In the genomic region with DNA sequence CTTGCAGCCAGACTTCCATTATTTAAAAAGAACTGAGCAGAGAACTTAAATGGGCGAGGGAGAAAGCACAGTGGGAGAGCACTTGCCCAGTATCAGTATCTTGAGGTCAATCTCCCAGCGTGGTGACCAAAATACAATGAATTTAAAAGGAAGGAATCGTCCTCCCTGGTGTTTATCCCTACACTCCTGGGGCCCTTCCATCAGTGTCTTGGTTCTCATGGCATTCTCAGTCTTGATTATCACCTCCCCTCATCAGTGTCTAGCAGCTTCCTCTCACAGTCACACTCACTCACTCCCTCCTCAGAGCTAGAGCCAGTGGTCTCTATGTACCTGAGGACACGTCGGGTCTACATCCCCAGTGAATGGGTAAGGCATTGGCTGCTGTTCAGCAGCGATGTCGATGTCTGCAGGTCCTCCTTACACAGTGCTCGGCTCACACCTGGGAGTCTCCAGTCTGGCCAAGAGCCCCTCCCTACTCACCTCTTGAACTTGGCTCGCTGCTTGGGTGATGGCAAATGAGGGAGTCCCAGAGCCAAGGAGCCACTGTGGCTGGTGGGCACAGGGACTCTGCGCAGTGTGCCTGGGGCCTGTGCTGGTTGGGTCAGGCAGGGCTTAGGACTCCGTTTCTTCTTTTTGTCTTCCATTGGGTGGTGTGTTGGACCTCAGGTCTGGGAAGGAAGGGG, we compare ENCODE assay signal across 9 mouse cellular contexts. TPM values are rescaled to one million over a fixed set of nuclear protein-coding genes. Genes with fewer than 3 reads are reported as not detected.
DNase-seq lines count a peak whose midpoint lies in the region; ATAC-seq and TF ChIP-seq lines count a peak whose summit lies in the region.
"Had no signal": no experiment of that assay in that cellular context is flagged by ENCODE, and none has a peak within 500 bp of the region (broad histone marks: within the 10 kb centered on the region; RNA-seq: fewer than 3 reads in every experiment).

No protein-coding gene starts in this region.

- no peak for TF ChIP-seq POLR2A in spleen, adult 2 months (IDR thresholded peaks at IDR 0.05; ENCODE audit: low read depth, low read length)
- no peak for TF ChIP-seq POLR2A in limb, embryonic 14.5 days (IDR thresholded peaks at IDR 0.05; ENCODE audit: borderline replicate concordance, extremely low read depth, insufficient read depth, insufficient read length)

- TF ChIP-seq EP300 in stomach, postnatal 0 days (optimal IDR thresholded peaks at IDR 0.05) = no peak

- no peak for TF ChIP-seq CTCF in spleen, adult 2 months (IDR thresholded peaks at IDR 0.05; ENCODE audit: extremely low read depth, insufficient read depth, insufficient read length, insufficient replicate concordance)
- no peak for TF ChIP-seq CTCF in stomach, postnatal 0 days (IDR thresholded peaks at IDR 0.05; ENCODE audit: low read depth)

- H3K4me1 ChIP-seq in erythroblast, embryonic 14.5 days (ENCODE audit: control insufficient read depth) = peaks cover 87% of the 10 kb centered on the region
- peaks cover 12% of the 10 kb centered on the region; the same call in 1 of the 2 replicates for H3K4me1 ChIP-seq in spleen, adult 2 months (ENCODE audit: control insufficient read depth, insufficient read depth, insufficient read length)
- H3K4me1 ChIP-seq in limb, embryonic 14.5 days (ENCODE audit: control insufficient read depth, insufficient read depth, low read length) = peaks cover 26% of the 10 kb centered on the region
- peaks cover 10% of the 10 kb centered on the region; the same call in 1 of the 2 replicates for H3K4me1 ChIP-seq in stomach, postnatal 0 days (replicated peaks; ENCODE audit: control insufficient read depth, insufficient read depth)

- H3K27ac ChIP-seq in spleen, adult 2 months (ENCODE audit: insufficient read depth, low read length) = peak overlapping the region; percentile 20
- H3K27ac ChIP-seq in limb, embryonic 14.5 days (replicated peaks; ENCODE audit: low read depth, low read length) = no peak overlapping the region
- 0 out of 2 replicates have a peak overlapping the region, but pooled peaks have one; percentile 2 for H3K27ac ChIP-seq in stomach, postnatal 0 days (replicated peaks)

- H3K4me2 ChIP-seq in limb, embryonic 14.5 days (replicated peaks; ENCODE audit: low read depth, low read length, severe bottlenecking) = peak overlapping the region; percentile 88; the same call in 1 of the 2 replicates
- peak overlapping the region; percentile 81 for H3K4me2 ChIP-seq in stomach, postnatal 0 days (replicated peaks; ENCODE audit: low read depth)

- peaks cover 30% of the 10 kb centered on the region for H3K36me3 ChIP-seq in erythroblast, embryonic 14.5 days (ENCODE audit: control insufficient read depth)
- no peaks in the 10 kb centered on the region; the same call in 1 of the 2 replicates for H3K36me3 ChIP-seq in spleen, adult 2 months (ENCODE audit: control insufficient read depth, insufficient read depth, low read length)
- peaks cover 13% of the 10 kb centered on the region for H3K36me3 ChIP-seq in limb, embryonic 14.5 days (ENCODE audit: control insufficient read depth, insufficient read depth, low read length)
- H3K36me3 ChIP-seq in stomach, postnatal 0 days (ENCODE audit: control insufficient read depth, insufficient read depth, low read length) = peaks cover 4% of the 10 kb centered on the region; the same call in 1 of the 2 replicates

- H3K27me3 ChIP-seq in erythroblast, embryonic 14.5 days (ENCODE audit: control insufficient read depth) = no peaks in the 10 kb centered on the region
- no peaks in the 10 kb centered on the region for H3K27me3 ChIP-seq in spleen, adult 2 months (ENCODE audit: control insufficient read depth, insufficient read depth, low read length)
- H3K27me3 ChIP-seq in limb, embryonic 14.5 days (ENCODE audit: control insufficient read depth, insufficient read depth, low read length) = no peaks in the 10 kb centered on the region
- no peaks in the 10 kb centered on the region for H3K27me3 ChIP-seq in stomach, postnatal 0 days (ENCODE audit: control insufficient read depth, insufficient read depth, low read length)

- WGBS in spleen, adult 2 months = 88% methylated on average over 11 of the region's 11 CpGs
- 80% methylated on average over 11 of the region's 11 CpGs for WGBS in limb, embryonic 14.5 days
- 76% methylated on average over 11 of the region's 11 CpGs for WGBS in stomach, postnatal 0 days

- DNase-seq in spleen, adult 2 months (ENCODE audit: low read depth in 1 of 2, low spot score in 2 of 2) = no peak
- DNase-seq in spleen, adult 12 weeks (ENCODE audit: low spot score) = no peak
- DNase-seq in limb, embryonic 14.5 days (ENCODE audit: low spot score) = no peak
- DNase-seq in stomach, postnatal 0 days (ENCODE audit: low spot score) = no peak
- no peak for DNase-seq in thymus, postnatal 10 days (ENCODE audit: low spot score in 2 of 2)
- no peak for DNase-seq in adrenal gland, postnatal 4 days (ENCODE audit: low spot score in 2 of 2)
- DNase-seq: B cell, adult 2 months had no signal

- peak overlapping the region; percentile 69 for H3K4me3 ChIP-seq in erythroblast, embryonic 14.5 days (replicated peaks)
- H3K4me3 ChIP-seq in spleen, adult 2 months (ENCODE audit: extremely low read depth, insufficient read depth, insufficient read length) = peak overlapping the region; percentile 85; the same call in 1 of the 2 replicates
- no peak overlapping the region for H3K4me3 ChIP-seq in limb, embryonic 14.5 days (replicated peaks; ENCODE audit: low read length)
- H3K4me3 ChIP-seq in stomach, postnatal 0 days (ENCODE audit: low read depth, low read length) = no peak overlapping the region

- H3K9me3 ChIP-seq in erythroblast, embryonic 14.5 days (ENCODE audit: control insufficient read depth, low read length) = no peaks in the 10 kb centered on the region
- H3K9me3 ChIP-seq in limb, embryonic 14.5 days (ENCODE audit: control insufficient read depth, low read length) = no peaks in the 10 kb centered on the region
- H3K9me3 ChIP-seq in stomach, postnatal 0 days (ENCODE audit: control insufficient read depth, low read length) = no peaks in the 10 kb centered on the region

- no peak for ATAC-seq in erythroblast, adult 5-6 weeks (replicated peaks; ENCODE audit: low FRiP score, poor library complexity, severe bottlenecking)
- ATAC-seq in limb, embryonic 14.5 days (ENCODE audit: low FRiP score, low read depth) = no peak
- ATAC-seq in stomach, postnatal 0 days (ENCODE audit: low FRiP score, low TSS enrichment) = no peak

- H3K9ac ChIP-seq in limb, embryonic 14.5 days (ENCODE audit: low read depth, low read length, severe bottlenecking) = no peak overlapping the region
- 0 out of 2 replicates have a peak overlapping the region, but pooled peaks have one; percentile 1 for H3K9ac ChIP-seq in stomach, postnatal 0 days (ENCODE audit: low read length)

RNA-seq across cellular contexts. Expression of a gene that starts 1.5 kb away (rescaled TPM):
- 0.73 and 2.6 TPM in 2 replicates for polyA plus RNA-seq in erythroblast, embryonic 14.5 days (2012)
- total RNA-seq in erythroblast, adult 5-6 weeks (2015; ENCODE audit: low replicate concordance) = 2.1 and 22.4 TPM in 2 replicates
- 5.2 and 11.7 TPM in 2 replicates for total RNA-seq in erythroblast, adult 5-6 weeks (2017; ENCODE audit: low replicate concordance)
- polyA plus RNA-seq in spleen, adult 2 months (2012; rRNA removed) = 16.3 and 19.7 TPM in 2 replicates
- 34.7 and 51.0 TPM in 2 replicates for polyA plus RNA-seq in limb, embryonic 14.5 days (2012; rRNA removed)
- 42.8 and 45.7 TPM in 2 replicates for polyA plus RNA-seq in limb, embryonic 14.5 days (2014; fragmentation: Nextera tagmentation; extraction: Ambion mirVana)
- polyA plus RNA-seq in stomach, postnatal 0 days (2015; fragmentation: Nextera tagmentation; extraction: Ambion mirVana) = 34.2 and 40.2 TPM in 2 replicates
- 10 to 100 TPM; 61.5 to 62.6 TPM for total RNA-seq in adrenal gland, postnatal 4 days (2021)

RNA-seq across cellular contexts. Expression of a gene that starts 3.4 kb away (rescaled TPM):
- 0.09 and 0.11 TPM in 2 replicates for polyA plus RNA-seq in erythroblast, embryonic 14.5 days (2012)
- 1.7 and 2.7 TPM in 2 replicates for total RNA-seq in erythroblast, adult 5-6 weeks (2015; ENCODE audit: low replicate concordance)
- total RNA-seq in erythroblast, adult 5-6 weeks (2017; ENCODE audit: low replicate concordance) = 0.98 and 2.6 TPM in 2 replicates
- 28.3 and 31.3 TPM in 2 replicates for polyA plus RNA-seq in spleen, adult 2 months (2012; rRNA removed)
- 28.6 and 35.5 TPM in 2 replicates for polyA plus RNA-seq in limb, embryonic 14.5 days (2012; rRNA removed)
- polyA plus RNA-seq in limb, embryonic 14.5 days (2014; fragmentation: Nextera tagmentation; extraction: Ambion mirVana) = 23.2 and 28.6 TPM in 2 replicates
- 15.8 and 16.1 TPM in 2 replicates for polyA plus RNA-seq in stomach, postnatal 0 days (2015; fragmentation: Nextera tagmentation; extraction: Ambion mirVana)
- total RNA-seq in adrenal gland, postnatal 4 days (2021) = 10 to 100 TPM; 26.6 to 31.2 TPM

RNA-seq across cellular contexts. Expression of a gene that starts 8.2 kb away (rescaled TPM):
- not detected in 2 replicates for polyA plus RNA-seq in erythroblast, embryonic 14.5 days (2012)
- not detected in 2 replicates for total RNA-seq in erythroblast, adult 5-6 weeks (2015; ENCODE audit: low replicate concordance)
- not detected in 2 replicates for total RNA-seq in erythroblast, adult 5-6 weeks (2017; ENCODE audit: low replicate concordance)
- 1.4 and 2.8 TPM in 2 replicates for polyA plus RNA-seq in spleen, adult 2 months (2012; rRNA removed)
- 3.0 and 5.2 TPM in 2 replicates for polyA plus RNA-seq in limb, embryonic 14.5 days (2012; rRNA removed)
- polyA plus RNA-seq in limb, embryonic 14.5 days (2014; fragmentation: Nextera tagmentation; extraction: Ambion mirVana) = 2.5 and 3.4 TPM in 2 replicates
- 0.65 and 0.75 TPM in 2 replicates for polyA plus RNA-seq in stomach, postnatal 0 days (2015; fragmentation: Nextera tagmentation; extraction: Ambion mirVana)
- total RNA-seq in adrenal gland, postnatal 4 days (2021) = 1 to 10 TPM; 2.9 to 3.3 TPM

RNA-seq across cellular contexts. Expression of a gene that starts 18.6 kb away (rescaled TPM):
- polyA plus RNA-seq in erythroblast, embryonic 14.5 days (2012) = 2.8 and 3.0 TPM in 2 replicates
- 6.7 and 10.0 TPM in 2 replicates for total RNA-seq in erythroblast, adult 5-6 weeks (2015; ENCODE audit: low replicate concordance)
- total RNA-seq in erythroblast, adult 5-6 weeks (2017; ENCODE audit: low replicate concordance) = 11.3 and 20.8 TPM in 2 replicates
- 20.1 and 25.1 TPM in 2 replicates for polyA plus RNA-seq in spleen, adult 2 months (2012; rRNA removed)
- polyA plus RNA-seq in limb, embryonic 14.5 days (2012; rRNA removed) = 80.3 and 82.6 TPM in 2 replicates
- 108 and 112 TPM in 2 replicates for polyA plus RNA-seq in limb, embryonic 14.5 days (2014; fragmentation: Nextera tagmentation; extraction: Ambion mirVana)
- polyA plus RNA-seq in stomach, postnatal 0 days (2015; fragmentation: Nextera tagmentation; extraction: Ambion mirVana) = 23.5 and 23.6 TPM in 2 replicates
- 10 to 100 TPM; 73.6 to 79.8 TPM for total RNA-seq in adrenal gland, postnatal 4 days (2021)

RNA-seq across cellular contexts. Expression of a gene that starts 21.8 kb away (rescaled TPM):
- 53.2 and 58.6 TPM in 2 replicates for polyA plus RNA-seq in erythroblast, embryonic 14.5 days (2012)
- total RNA-seq in erythroblast, adult 5-6 weeks (2015; ENCODE audit: low replicate concordance) = 37.9 and 60.8 TPM in 2 replicates
- 82.2 and 119 TPM in 2 replicates for total RNA-seq in erythroblast, adult 5-6 weeks (2017; ENCODE audit: low replicate concordance)
- polyA plus RNA-seq in spleen, adult 2 months (2012; rRNA removed) = 119 and 129 TPM in 2 replicates
- 166 and 179 TPM in 2 replicates for polyA plus RNA-seq in limb, embryonic 14.5 days (2012; rRNA removed)
- polyA plus RNA-seq in limb, embryonic 14.5 days (2014; fragmentation: Nextera tagmentation; extraction: Ambion mirVana) = 191 and 193 TPM in 2 replicates
- polyA plus RNA-seq in stomach, postnatal 0 days (2015; fragmentation: Nextera tagmentation; extraction: Ambion mirVana) = 168 and 169 TPM in 2 replicates
- 100 to 1,000 TPM; 111 to 114 TPM for total RNA-seq in adrenal gland, postnatal 4 days (2021)

Comparison
In these comparisons a context has a peak if more than half of its experiments do, and no peak if none do; other contexts are left out.
1. H3K4me3 ChIP-seq: peak in erythroblast, embryonic 14.5 days (single experiment) and spleen, adult 2 months (single experiment); none in limb, embryonic 14.5 days (single experiment) and stomach, postnatal 0 days (single experiment).
2. RNA of a gene that starts 3.4 kb away (polyA plus RNA-seq): 23.2 to 35.5 TPM in limb, embryonic 14.5 days, 28.3 to 31.3 TPM in spleen, adult 2 months and 15.8 to 16.1 TPM in stomach, postnatal 0 days; 0.09 to 0.11 TPM in erythroblast, embryonic 14.5 days; every median in the first group is over 10 times any median in the second.